Mouse (Mus musculus): ENCODE measurements around the gene 4931440F15Rik.

Gene 4931440F15Rik

GRCm38 (mm10) chr11:29801432-29802427 is 23.7 kb downstream of the 4931440F15Rik start:
- no peak for DNase-seq (ENCODE audit: low read depth)

DNA sequence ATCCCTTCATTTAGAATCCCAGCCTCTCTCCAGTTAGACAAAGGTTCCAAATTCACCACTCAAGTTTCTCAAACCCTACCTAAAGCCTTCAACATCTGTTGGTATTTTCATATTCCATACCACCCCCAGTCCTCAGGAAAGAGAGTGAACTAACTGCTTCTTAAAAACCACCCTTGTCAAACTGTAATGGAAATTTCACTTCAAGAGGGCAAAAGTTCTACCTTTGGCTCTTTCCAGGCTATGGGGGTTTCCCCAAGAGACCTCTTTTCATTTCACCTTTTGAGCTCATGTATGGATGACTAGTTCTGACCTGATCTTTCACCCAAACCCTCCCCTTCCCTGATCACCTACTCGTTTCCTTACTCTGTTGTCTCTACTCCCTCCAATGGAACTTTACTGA is 25.6 kb downstream of the 4931440F15Rik start:
- DNase-seq (ENCODE audit: low read depth), result no peak

DNA sequence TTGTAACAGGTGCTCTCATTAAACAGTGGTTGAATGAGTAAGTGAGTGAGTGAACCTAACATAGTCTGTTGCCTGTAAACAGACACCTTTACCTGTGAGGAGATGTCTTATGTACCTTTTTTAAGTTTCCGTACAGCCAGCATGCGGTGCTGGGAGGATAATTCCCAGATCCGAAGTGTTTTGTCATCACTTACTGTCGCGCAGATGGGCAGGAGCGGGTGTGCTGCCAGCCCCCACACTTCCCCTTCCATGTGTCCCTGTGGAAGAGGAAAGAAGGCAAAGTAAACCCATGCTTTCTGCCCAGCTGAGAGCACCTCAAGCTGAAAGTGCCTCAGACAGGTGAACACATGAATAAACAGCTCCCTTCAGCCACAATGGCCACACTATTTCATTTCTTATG is 30.4 kb downstream of the 4931440F15Rik start:
- no peak for DNase-seq (ENCODE audit: low read depth)

DNA sequence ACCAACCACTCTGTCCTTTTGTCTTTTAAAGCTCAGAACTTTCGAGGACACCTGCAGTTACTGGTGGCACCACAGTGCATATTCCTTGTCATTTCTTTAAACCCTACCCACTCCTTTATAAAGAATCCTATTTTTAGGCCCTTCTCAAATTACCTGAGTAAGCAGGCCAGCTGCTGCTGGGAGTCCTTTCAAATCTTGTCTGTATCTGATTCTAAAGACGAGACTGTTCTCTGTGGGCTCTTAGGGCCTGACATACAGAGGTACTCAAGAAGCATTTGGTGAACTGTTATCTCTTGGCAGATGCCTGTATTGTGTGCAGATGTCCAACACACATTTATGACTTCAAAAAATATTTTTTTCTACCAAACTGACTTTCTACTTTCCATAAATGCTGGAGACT is 31.0 kb downstream of the 4931440F15Rik start:
- DNase-seq (ENCODE audit: low read depth), result peak; percentile 16

- no peak for DNase-seq (ENCODE audit: low read depth)
Measured at GRCm38 (mm10) chr11:29790796-29791195, 34.7 kb downstream of the 4931440F15Rik start.

DNA sequence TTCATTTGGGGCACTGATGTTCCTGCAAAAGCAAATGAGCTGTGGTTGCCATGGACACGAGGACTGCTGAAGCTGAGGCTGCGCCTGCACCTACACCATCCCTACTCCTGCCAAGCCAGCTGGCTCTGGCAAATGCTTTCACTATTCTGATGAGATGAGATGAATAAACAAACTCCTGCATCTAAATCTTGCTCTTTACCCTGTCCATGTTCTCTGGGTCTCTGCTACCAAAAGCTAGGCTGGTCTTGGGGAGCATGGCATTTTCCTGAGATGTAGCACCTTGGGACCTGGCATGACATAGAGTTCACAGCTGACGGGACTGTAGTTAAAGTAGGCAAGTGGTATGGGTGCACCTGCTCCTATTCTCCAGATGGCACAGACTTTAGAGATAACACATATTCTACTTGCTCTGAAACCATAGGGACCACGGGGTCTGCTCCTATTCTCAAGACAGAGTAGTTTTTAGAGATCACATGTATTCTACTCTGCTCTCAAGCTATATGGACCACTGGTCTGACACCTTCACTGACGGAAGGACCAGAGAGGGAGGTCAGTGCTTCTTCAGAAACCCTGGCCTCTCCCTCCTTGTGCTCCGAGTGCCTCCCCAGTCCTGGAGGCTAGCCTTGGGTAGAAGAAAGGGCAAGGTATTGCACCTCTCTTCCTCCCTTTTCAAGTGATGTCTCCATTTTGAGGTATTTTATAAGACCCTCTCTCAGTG is 36.4 kb downstream of the 4931440F15Rik start:
- DNase-seq (ENCODE audit: low read depth), result no peak

- DNase-seq (ENCODE audit: low read depth), result no peak
Measured at GRCm38 (mm10) chr11:29788499-29788898, 37.0 kb downstream of the 4931440F15Rik start.

DNA sequence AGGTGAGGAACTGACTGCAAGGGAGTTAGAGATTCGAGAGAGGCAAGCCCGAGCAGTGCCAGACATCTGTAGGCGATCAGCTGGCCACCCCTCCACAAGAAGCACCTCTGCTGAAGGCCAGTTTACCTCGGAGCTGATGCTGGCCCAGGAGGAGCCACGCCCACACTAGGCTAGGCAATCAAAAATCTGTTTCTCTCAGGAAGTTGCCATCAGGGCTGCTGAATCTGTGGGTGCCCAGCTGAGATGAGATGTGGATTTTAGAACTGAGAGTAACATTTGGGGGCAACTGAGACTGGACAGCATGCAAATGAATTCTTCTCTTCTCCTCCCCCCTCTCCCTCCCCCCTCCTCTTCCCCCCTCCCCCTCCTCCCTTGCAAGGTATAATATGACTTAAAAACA is 38.0 kb downstream of the 4931440F15Rik start:
- peak; percentile 21 for DNase-seq (ENCODE audit: low read depth)

DNA sequence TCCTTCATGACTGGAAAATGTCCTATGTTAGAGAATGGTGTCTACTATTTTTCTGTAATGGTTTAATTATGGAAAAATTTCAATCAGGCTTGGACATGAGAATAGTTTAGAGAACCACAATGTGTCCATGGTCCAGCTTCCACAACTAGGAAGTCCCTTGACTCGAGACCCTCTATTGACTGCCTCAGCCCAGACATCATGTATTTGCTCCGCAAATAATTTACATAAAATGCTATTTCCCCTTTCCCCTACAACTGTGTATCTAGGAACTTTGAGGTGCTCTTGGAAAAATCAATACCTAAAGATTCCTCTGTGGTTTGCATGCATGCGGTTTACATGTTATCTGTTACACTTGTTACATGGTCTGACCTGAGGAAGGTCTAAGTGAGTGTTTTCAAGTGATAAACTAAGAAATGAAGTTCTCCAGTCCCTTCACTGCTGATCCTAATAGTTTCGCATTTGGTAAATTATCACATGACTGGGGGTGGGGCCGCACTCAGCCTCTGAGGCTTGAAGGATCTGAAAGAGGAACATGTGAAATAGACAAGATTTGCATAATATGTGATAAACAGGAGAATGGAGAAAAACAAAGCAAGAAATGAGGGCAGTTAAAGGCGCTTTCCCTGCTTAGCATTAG is 38.8 kb downstream of the 4931440F15Rik start:
- no peak for DNase-seq (ENCODE audit: low read depth)

DNA sequence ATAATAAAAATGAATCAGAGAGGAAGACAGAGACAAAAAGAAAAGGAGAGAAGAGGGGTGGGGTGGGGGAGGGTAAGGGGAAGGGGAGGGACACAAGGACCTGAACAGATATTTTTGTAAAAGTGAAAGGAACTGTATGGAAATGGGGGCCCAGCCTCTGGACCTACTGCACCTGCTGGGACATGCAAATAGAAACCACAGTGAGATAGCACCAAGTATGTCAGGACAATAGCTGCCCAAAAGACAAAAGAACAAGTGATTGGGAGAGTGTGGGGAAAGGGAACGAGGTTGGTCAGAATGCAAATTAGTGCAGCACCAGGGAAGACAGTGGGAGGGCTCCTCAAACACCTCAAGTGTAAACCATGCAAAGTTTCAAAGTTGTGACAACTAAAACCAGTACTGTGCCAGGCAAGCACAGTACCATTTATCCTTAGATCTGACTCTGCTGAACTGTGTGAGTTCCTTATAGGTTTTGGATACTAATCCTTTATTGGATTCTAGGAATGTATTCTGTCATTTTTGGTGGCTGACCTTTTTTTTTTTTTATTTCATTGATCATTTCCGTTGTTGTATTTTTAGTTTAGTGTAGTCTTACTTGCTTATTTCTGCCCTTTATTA is 46.0 kb downstream of the 4931440F15Rik start:
- DNase-seq (ENCODE audit: low read depth), result no peak

GRCm38 (mm10) chr11:29778936-29779335 is 46.5 kb downstream of the 4931440F15Rik start:
- no peak for DNase-seq (ENCODE audit: low read depth)

DNA sequence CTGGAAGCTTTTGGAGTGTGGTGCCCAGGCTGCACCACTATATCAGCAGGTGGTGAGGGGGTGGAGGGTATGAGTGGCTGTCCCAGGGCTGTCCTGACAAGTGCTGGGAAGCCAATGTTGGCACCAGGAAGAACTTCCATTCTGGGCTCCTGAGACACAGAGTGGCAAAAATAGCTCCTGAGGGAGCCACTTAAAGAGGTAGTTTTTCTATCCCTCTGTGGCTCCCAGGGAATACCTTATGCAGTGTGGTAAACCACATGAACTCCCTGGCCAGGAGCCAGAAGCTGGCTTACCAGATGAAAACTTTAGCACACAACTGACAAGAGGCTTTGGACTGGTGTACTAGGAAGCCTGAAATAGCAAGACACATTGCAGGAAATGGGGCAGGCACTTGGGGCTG is 47.5 kb downstream of the 4931440F15Rik start:
- DNase-seq (ENCODE audit: low read depth), result peak; percentile 52

- DNase-seq (ENCODE audit: low read depth), result no peak
Measured at GRCm38 (mm10) chr11:29774760-29775159, 50.7 kb downstream of the 4931440F15Rik start.

- no peak for DNase-seq (ENCODE audit: low read depth)
Measured at GRCm38 (mm10) chr11:29774296-29774695, 51.2 kb downstream of the 4931440F15Rik start.

Measured in NIH3T3 (cell line).